Mouse (Mus musculus): Measurements from ENCODE around the gene Ugt1a9.

DNA sequence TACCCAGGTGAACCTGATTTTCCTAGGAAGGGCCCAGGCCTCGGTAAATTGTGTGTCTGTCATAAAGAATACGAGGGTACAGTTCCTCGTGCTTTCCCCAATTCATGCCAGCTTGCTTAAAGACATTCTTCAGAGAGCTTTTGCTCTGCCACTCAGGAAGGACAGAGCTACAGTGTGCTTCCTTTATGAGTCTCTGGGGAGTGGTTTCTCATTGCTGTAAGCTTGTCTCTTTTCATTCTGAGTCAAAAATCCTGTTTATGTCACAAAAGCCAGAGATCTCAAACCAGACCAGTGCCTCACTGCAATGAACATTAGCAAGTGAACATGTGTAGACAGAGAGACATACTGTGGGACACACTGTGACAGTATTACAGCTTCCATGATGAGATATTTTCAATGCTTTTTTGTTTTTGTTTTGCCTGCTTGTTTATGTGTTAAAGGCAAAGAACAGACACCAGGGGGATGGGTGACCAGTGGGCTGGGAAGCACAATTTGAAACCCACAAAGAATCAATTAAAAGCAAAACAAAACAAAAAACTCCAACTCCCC lies 63.4 kb downstream of the Ugt1a9 start:
- TF ChIP-seq CTCF (IDR thresholded peaks at IDR 0.05; ENCODE audit: low read depth): no peak
- no peak for TF ChIP-seq EP300 (optimal IDR thresholded peaks at IDR 0.05)

All from stomach, postnatal 0 days (tissue).